Mouse (Mus musculus) forebrain, embryonic 16.5 days (tissue): ENCODE results near the gene Scgb1b3. TPM values are rescaled to one million over a fixed set of nuclear protein-coding genes. Genes with fewer than 3 reads are reported as not detected.

Source experiments
- ATAC-seq: fragments of 200-750 bp; cut with Nextera tagmentation; 2 replicates; pipeline ENCODE4 v1.8.0; 2017; ENCODE audit warnings: mild to moderate bottlenecking, moderate library complexity
- H3K27ac ChIP-seq: fragments of 300-500 bp; sonication (generic); 2 replicates; pipeline ENCODE4 v1.5.1; 2014; ENCODE audit warnings: low read length, control low read depth
- H3K27me3 ChIP-seq: fragments of 300-500 bp; sonication (generic); replicated peaks from 2 replicates; pipeline ENCODE4 v1.6.1; 2014; ENCODE audit warnings: low read length; ENCODE audit not compliant: control insufficient read depth, insufficient read depth
- H3K36me3 ChIP-seq: fragments of 300-500 bp; sonication (generic); 2 replicates; pipeline ENCODE4 v1.6.1; 2014; ENCODE audit not compliant: control insufficient read depth, insufficient read depth
- H3K4me1 ChIP-seq: fragments of 300-500 bp; sonication (generic); replicated peaks from 2 replicates; pipeline ENCODE4 v1.6.1; 2014; ENCODE audit warnings: low read length; ENCODE audit not compliant: control insufficient read depth, insufficient read depth
- H3K4me2 ChIP-seq: fragments of 300-500 bp; sonication (generic); 2 replicates; pipeline ENCODE4 v1.6.1; 2014; ENCODE audit warnings: mild to moderate bottlenecking, low read length, control low read depth
- H3K4me3 ChIP-seq: fragments of 300-500 bp; sonication (generic); replicated peaks from 2 replicates; pipeline ENCODE4 v1.5.1; 2014; ENCODE audit warnings: mild to moderate bottlenecking, low read length, control low read depth
- H3K9ac ChIP-seq: fragments of 300-500 bp; sonication (generic); replicated peaks from 2 replicates; pipeline ENCODE4 v1.6.1; 2014; ENCODE audit warnings: low read depth, low read length, control low read depth
- H3K9me3 ChIP-seq: fragments of 300-500 bp; sonication (generic); 2 replicates; pipeline ENCODE4 v1.6.1; 2016; ENCODE audit warnings: low read length; ENCODE audit not compliant: control insufficient read depth
- WGBS: fragments of 180-500 bp; shearing (Covaris S2); extraction: QIAGEN DNeasy Blood & Tissue Kit; methylation state at CpG from one replicate; pipeline ENCODE4 v1.1.7; 2014; 5-methylcytosine and 5-hydroxymethylcytosine counted together
- polyA plus RNA-seq: library from polyadenylated mRNA; unstranded; fragments of >200 nt; fragmentation: Nextera tagmentation; extraction: Ambion mirVana; gene quantifications from 2 replicates; pipeline ENCODE4 v1.2.1, GENCODE M21; 2015

The Scgb1b3 gene
- not detected in 2 replicates for polyA plus RNA-seq

GRCm38 (mm10) chr7:31375292-31375691 is at the start of gene Scgb1b3:
TSS of gene Scgb1b3 (plus strand) at chr7:31375592.
- WGBS: 78% methylated on average over 3 of the region's 3 CpGs
- Histone ChIP-seq H3K36me3 (no peaks in the 10 kb centered on the region), H3K27ac (no peak within 1 kb of the TSS), H3K4me2 (no peak within 1 kb of the TSS), H3K9me3 (peaks cover 23% of the 10 kb centered on the region), H3K4me3 (no peak within 1 kb of the TSS), H3K9ac (no peak within 1 kb of the TSS), H3K27me3 (no peaks in the 10 kb centered on the region), H3K4me1 (no peaks in the 10 kb centered on the region)
- ATAC-seq: no peak

- H3K9me3 ChIP-seq: peaks cover 25% of the 10 kb centered on the region
- 73% methylated on average over 4 of the region's 4 CpGs for WGBS
- ATAC-seq: no peak
- no peak within 1 kb of the TSS for H3K4me2 ChIP-seq
- H3K36me3 ChIP-seq: no peaks in the 10 kb centered on the region
- no peak within 1 kb of the TSS for H3K4me3 ChIP-seq
- H3K9ac ChIP-seq: no peak within 1 kb of the TSS
- H3K4me1 ChIP-seq: no peaks in the 10 kb centered on the region
- no peaks in the 10 kb centered on the region for H3K27me3 ChIP-seq
- no peak within 1 kb of the TSS for H3K27ac ChIP-seq
These were observed 13.3 kb upstream of the Scgb1b3 start, which contains the start of gene Scgb2b3 for GRCm38 (mm10) chr7:31362022-31362560. TSS of gene Scgb2b3 (minus strand) at chr7:31362072.

Other genes with a start within 250 kb of the Scgb1b3 start
- gene Scn1b, start 248.6 kb upstream of the Scgb1b3 start, polyA plus RNA-seq: 4.1 and 5.3 TPM in 2 replicates
- gene Gramd1a, start 219.7 kb upstream of the Scgb1b3 start, polyA plus RNA-seq: 261 and 277 TPM in 2 replicates
- gene Scgb2b2, start 85.1 kb upstream of the Scgb1b3 start, polyA plus RNA-seq: not detected in 2 replicates
- gene Scgb1b2, start 83.8 kb upstream of the Scgb1b3 start, polyA plus RNA-seq: not detected in 2 replicates
- not detected in 2 replicates for gene Scgb2b3, start 13.5 kb upstream of the Scgb1b3 start, polyA plus RNA-seq